Mouse (Mus musculus): Measurements from ENCODE around the gene Vmn2r27.

Vmn2r27 gene

GRCm38 (mm10) chr6:124231756-124232155 lies at the start of gene Vmn2r27:
Vmn2r27 (minus strand) TSS chr6:124231856.
- DNase-seq, result no peak

DNA sequence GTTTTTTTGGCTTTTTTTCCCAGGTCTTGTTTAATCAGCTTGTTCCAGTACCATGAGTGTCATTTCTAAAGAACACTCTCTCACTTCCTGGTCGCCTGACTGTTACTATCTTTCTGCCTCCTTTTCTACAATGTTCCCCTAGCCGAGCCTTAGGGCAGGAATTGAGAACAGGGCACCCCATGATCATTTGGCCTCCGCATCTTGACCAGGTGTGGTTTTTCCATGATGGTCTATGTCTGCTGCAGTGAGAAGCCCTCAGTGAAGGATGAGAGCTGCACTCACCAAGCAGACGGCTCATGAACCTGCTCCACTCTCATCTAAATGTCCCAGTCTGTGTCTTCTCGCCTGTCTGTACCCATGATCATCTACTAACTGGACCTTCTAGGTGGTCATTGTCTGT lies 46.6 kb upstream of the Vmn2r27 start:
- no peak for DNase-seq

- DNase-seq, result no peak
Measured at GRCm38 (mm10) chr6:124277641-124278040, 46.0 kb upstream of the Vmn2r27 start.

DNA sequence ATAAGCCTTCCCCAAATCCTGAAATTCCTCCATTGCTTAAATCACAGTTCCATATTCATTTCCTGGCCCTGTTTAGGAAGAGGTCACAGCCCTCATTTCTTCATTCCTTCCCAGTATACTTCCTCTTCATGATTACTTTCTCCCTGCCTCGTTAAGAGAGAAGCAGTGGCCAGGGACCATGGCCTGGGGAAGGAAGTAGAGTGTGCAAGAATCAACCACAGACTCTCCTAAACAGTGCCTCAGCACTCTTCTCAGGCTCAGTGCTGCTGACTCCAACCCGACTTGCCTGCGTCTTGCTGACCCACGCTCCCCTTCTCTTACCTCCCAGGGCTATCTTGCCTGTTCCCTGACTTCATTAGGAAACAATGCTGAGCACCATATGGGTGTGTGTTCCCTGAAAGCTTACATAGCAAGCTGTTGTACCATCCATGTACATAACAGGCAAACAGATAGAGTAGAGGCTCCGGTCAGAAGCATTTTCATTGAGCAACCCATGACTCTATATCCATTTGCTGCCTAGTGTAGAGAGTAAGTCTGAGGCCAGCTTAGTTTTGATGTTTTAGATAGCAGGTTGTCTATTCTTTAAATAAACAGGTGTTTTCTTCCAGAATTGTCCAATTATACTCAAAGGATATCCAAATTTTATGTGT lies 41.7 kb upstream of the Vmn2r27 start:
- DNase-seq, result no peak

- DNase-seq, result peak; percentile 86
Measured at GRCm38 (mm10) chr6:124262696-124263095, 31.0 kb upstream of the Vmn2r27 start.

- peak; percentile 81 for DNase-seq
Measured at GRCm38 (mm10) chr6:124260198-124260931, 28.7 kb upstream of the Vmn2r27 start.

GRCm38 (mm10) chr6:124255721-124256470 lies 24.2 kb upstream of the Vmn2r27 start:
- DNase-seq, result no peak

DNA sequence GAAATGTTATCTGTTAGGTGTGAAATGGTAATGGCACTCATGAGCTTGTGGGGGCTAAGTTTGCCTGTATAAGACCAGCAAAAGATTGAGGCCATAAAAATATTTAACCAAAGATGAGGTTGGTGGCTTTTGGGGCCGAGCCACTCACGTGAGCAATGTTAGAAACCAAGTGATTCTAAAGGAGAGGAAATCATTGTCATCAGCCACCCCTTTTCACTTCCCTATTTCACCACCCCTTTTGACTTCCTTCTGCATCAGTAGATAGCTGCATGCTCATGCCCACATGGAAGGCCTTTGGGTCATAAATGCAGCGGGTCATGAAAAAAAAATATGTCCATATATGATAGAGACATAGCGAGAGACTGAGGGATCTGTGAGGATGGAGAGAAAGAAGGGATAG lies 29.5 kb downstream of the Vmn2r27 start:
- DNase-seq, result no peak

DNA sequence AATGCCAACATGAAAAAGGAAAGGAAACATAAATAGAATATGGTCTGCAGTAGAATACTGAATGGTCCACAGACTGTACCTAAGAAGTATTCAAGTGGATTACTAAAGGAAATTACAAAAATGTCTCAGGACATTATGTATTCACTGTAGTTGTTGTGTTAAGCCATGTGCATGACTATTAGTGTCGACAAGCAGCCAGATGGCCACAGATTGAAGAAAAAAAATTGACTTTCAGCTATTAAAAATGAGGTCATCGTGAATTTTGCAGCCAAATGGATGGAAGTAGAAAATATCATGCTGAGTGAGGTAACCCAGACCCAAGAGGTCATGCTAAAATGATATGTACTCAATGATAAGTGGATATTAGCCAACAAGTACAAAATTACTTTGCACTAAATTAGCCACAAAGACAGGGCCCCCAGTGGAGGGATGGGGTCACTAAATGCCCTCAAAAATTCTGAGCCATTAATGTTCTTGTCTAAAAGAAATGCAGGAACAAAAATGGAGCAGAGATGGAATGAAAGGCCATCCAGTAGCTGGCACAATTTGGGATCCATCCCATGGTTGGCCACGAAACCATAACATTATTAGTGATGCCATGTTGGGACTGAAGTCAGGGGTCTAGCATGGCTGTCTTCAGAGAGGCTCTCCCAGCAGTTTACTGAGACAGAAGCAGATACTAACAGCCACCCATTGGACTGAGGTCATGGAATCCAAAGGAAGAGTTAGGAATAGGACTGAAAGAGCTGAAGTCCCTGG lies 63.0 kb downstream of the Vmn2r27 start:
- no peak for DNase-seq

GRCm38 (mm10) chr6:124166596-124166995 lies 65.1 kb downstream of the Vmn2r27 start:
- DNase-seq, result no peak

- DNase-seq, result no peak
Measured at GRCm38 (mm10) chr6:124149808-124150207, 81.8 kb downstream of the Vmn2r27 start.

All from kidney, postnatal 10 days (tissue).